ENCODE assay signal across 22 mouse cellular contexts in the genomic region with DNA sequence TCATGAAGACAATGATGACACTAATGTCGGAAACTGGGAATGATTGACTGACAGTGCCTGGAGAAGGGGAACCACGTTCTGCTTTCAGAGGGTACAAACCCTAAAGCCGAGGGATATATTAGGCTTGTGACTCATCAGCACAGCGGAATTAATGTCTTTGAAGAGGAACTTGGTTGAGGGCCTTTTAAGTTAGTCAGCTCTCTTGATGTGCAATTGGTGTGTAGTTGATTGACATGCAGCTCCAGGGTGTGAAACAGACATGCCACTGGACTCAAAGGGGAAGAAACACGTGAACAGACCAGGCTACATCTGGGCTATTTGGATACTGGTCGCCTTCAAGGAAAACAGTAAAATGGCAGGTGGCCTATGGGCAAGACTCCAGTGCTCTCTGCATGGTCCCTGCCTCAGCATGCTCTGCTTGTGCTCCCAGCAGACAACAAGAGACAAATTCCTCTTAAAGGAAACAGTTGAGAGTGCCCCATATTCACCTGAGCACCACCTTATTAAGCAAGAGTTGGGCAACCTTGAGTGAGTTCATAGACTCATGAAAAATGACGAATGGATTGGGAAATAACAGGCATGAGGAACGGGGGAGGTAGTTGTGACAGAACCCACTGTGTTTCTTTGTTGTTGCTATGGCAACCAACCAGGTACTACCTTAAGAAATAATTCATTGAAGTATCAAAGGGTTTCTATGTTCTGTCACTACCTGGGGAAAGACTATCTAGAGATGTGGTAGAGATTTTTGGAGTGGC. TPM values are rescaled to one million over a fixed set of nuclear protein-coding genes. Genes with fewer than 3 reads are reported as not detected.
A peak's percentile ranks its signal among the peaks of the same experiment; 100 is the strongest.
DNase-seq lines count a peak whose midpoint lies in the region.
"Had no signal": no experiment of that assay in that cellular context is flagged by ENCODE, and none has a peak within 500 bp of the region (broad histone marks: within the 10 kb centered on the region; RNA-seq: fewer than 3 reads in every experiment).

No protein-coding gene starts in this region.

- intact Hi-C loops in heart, postnatal 14 days (cut with DNase I), result no loop called here

- peak; percentile 21 for DNase-seq in heart, adult 8-10 months (ENCODE audit: low spot score)
- DNase-seq in heart, postnatal 14 days, result no peak
- peak; percentile 37 for DNase-seq in 416B (ENCODE audit: low read depth)
- peak; percentile 18 for DNase-seq in brain, adult 2 months (ENCODE audit: low read depth, low spot score)
- peak; percentile 64 for DNase-seq in lung, postnatal 36 days
- DNase-seq in embryo, embryonic 11 days, result no peak
- DNase-seq in thymus, postnatal 25 days, result no peak
- DNase-seq: adrenal gland, adult 8-10 months; cerebellum, adult 8-10 months; gastrocnemius, adult 2 months; heart, postnatal 4 days; kidney, adult 2 months; kidney, postnatal 10 days; liver; retina, postnatal 1 day; right cerebral cortex, postnatal 25 days; spleen, adult 18-20 months; thymus, postnatal 14 days had no signal

RNA-seq across cellular contexts. Expression of a gene that starts 9.7 kb away (rescaled TPM):
- not detected for total RNA-seq in heart, adult 8-10 months (2022)
- not detected for total RNA-seq in heart, postnatal 14 days (2021)
- total RNA-seq: adrenal gland, adult 8-10 months; gastrocnemius, adult 2 months; granulocyte monocyte progenitor cell, adult 5-6 weeks; heart, postnatal 4 days; layer of hippocampus, postnatal 25 days; megakaryocyte progenitor cell, adult 5-6 weeks; MEL had no signal

RNA-seq across cellular contexts. Expression of a gene that starts 20.6 kb away (rescaled TPM):
- not detected for total RNA-seq in heart, adult 8-10 months (2022)
- total RNA-seq in heart, postnatal 14 days (2021), result under 1 TPM in 1 of 2 experiments, not detected in 1; 0.14 TPM
- total RNA-seq: adrenal gland, adult 8-10 months; gastrocnemius, adult 2 months; granulocyte monocyte progenitor cell, adult 5-6 weeks; layer of hippocampus, postnatal 25 days; megakaryocyte progenitor cell, adult 5-6 weeks; MEL had no signal

RNA-seq across cellular contexts. Expression of a gene that starts 32.9 kb away (rescaled TPM):
- not detected for total RNA-seq in heart, adult 8-10 months (2022)
- total RNA-seq in heart, postnatal 14 days (2021), result not detected
- total RNA-seq: adrenal gland, adult 8-10 months; gastrocnemius, adult 2 months; granulocyte monocyte progenitor cell, adult 5-6 weeks; heart, postnatal 4 days; layer of hippocampus, postnatal 25 days; megakaryocyte progenitor cell, adult 5-6 weeks; MEL had no signal

RNA-seq across cellular contexts. Expression of a gene that starts 44.6 kb away (rescaled TPM):
- total RNA-seq in heart, adult 8-10 months (2022), result not detected
- total RNA-seq in heart, postnatal 14 days (2021), result not detected
- total RNA-seq: adrenal gland, adult 8-10 months; gastrocnemius, adult 2 months; granulocyte monocyte progenitor cell, adult 5-6 weeks; heart, postnatal 4 days; layer of hippocampus, postnatal 25 days; megakaryocyte progenitor cell, adult 5-6 weeks; MEL had no signal

RNA-seq across cellular contexts. Expression of a gene that starts 50.8 kb away (rescaled TPM):
- total RNA-seq in heart, adult 8-10 months (2022), result not detected
- total RNA-seq in heart, postnatal 14 days (2021), result under 1 TPM in 1 of 2 experiments, not detected in 1; 0.15 TPM
- total RNA-seq: adrenal gland, adult 8-10 months; gastrocnemius, adult 2 months; granulocyte monocyte progenitor cell, adult 5-6 weeks; heart, postnatal 4 days; layer of hippocampus, postnatal 25 days; megakaryocyte progenitor cell, adult 5-6 weeks; MEL had no signal

Comparison
In these comparisons a context has a peak if more than half of its experiments do, and no peak if none do; other contexts are left out.
1. DNase-seq: peak in heart, adult 8-10 months (single experiment), 416B (single experiment), brain, adult 2 months (single experiment) and lung, postnatal 36 days (single experiment); none in heart, postnatal 14 days (0 of 2), embryo, embryonic 11 days (single experiment) and thymus, postnatal 25 days (single experiment).